Comparison of ENCODE assay signal across 10 mouse cellular contexts in the genomic region with DNA sequence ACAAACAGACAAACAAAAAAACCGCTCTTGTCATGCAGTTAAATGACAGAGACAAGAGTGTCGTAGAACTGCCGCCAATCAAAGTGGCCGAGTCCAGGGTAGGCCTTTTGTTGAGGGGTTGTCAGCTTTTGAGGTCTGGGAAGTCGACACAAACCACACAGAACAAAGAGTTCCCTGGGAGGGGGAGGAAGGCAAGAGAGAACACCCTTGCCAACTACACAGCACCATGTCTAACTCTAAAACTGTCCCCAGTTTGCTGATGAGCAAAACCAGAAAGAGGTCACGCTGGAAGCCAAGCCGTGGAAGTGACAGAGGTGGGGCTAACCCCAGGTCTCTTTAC.
A peak's percentile ranks its signal among the peaks of the same experiment; 100 is the strongest.
DNase-seq lines count a peak whose midpoint lies in the region; ATAC-seq lines count a peak whose summit lies in the region.
"Had no signal": no experiment of that assay in that cellular context is flagged by ENCODE, and none has a peak within 500 bp of the region (broad histone marks: within the 10 kb centered on the region; RNA-seq: fewer than 3 reads in every experiment).

No protein-coding gene starts in this region.

- peak; percentile 65 for ATAC-seq in hindbrain, embryonic 12.5 days (ENCODE audit: low FRiP score)
- ATAC-seq in midbrain, embryonic 12.5 days (ENCODE audit: low FRiP score, low read depth), result peak; percentile 69
- no peak for ATAC-seq in liver, embryonic 12.5 days
- ATAC-seq: activated CD4-positive, CD25-positive, alpha-beta regulatory T cell, adult 4 months; inflammation-experienced regulatory T-cells, adult 6 months had no signal

- no peak overlapping the region for H3K4me2 ChIP-seq in hindbrain, embryonic 12.5 days (replicated peaks)
- H3K4me2 ChIP-seq in midbrain, embryonic 12.5 days (replicated peaks), result no peak overlapping the region
- H3K4me2 ChIP-seq in liver, embryonic 12.5 days, result no peak overlapping the region

- peaks cover 29% of the 10 kb centered on the region for H3K4me1 ChIP-seq in embryonic facial prominence, embryonic 10.5 days
- peaks cover 13% of the 10 kb centered on the region for H3K4me1 ChIP-seq in hindbrain, embryonic 12.5 days
- H3K4me1 ChIP-seq in midbrain, embryonic 12.5 days, result peaks cover 14% of the 10 kb centered on the region
- H3K4me1 ChIP-seq in liver, embryonic 12.5 days, result no peaks in the 10 kb centered on the region

- no peaks in the 10 kb centered on the region for H3K9me3 ChIP-seq in embryonic facial prominence, embryonic 10.5 days
- H3K9me3 ChIP-seq in hindbrain, embryonic 12.5 days (replicated peaks), result no peaks in the 10 kb centered on the region
- H3K9me3 ChIP-seq in midbrain, embryonic 12.5 days, result no peaks in the 10 kb centered on the region
- H3K9me3 ChIP-seq in liver, embryonic 12.5 days (replicated peaks), result no peaks in the 10 kb centered on the region

- peak; percentile 74 for DNase-seq in Muller cell, postnatal 12 days (ENCODE audit: inconsistent ontology term)
- no peak for DNase-seq in embryonic facial prominence, embryonic 10.5 days (ENCODE audit: low spot score)
- DNase-seq in spleen, adult 18-20 months, result no peak
- DNase-seq in left cerebral cortex, adult 11 months (ENCODE audit: low spot score), result no peak
- no peak for DNase-seq in right cerebral cortex, adult 2 months (ENCODE audit: low spot score in 2 of 2)

- no peak overlapping the region for H3K4me3 ChIP-seq in embryonic facial prominence, embryonic 10.5 days
- no peak overlapping the region for H3K4me3 ChIP-seq in hindbrain, embryonic 12.5 days
- no peak overlapping the region for H3K4me3 ChIP-seq in midbrain, embryonic 12.5 days
- no peak overlapping the region for H3K4me3 ChIP-seq in liver, embryonic 12.5 days

- 0 out of 2 replicates have a peak, but pooled peaks cover 5% of the 10 kb centered on the region for H3K27me3 ChIP-seq in embryonic facial prominence, embryonic 10.5 days (replicated peaks; ENCODE audit: low read depth, poor library complexity, severe bottlenecking)
- H3K27me3 ChIP-seq in hindbrain, embryonic 12.5 days, result no peaks in the 10 kb centered on the region
- no peaks in the 10 kb centered on the region for H3K27me3 ChIP-seq in midbrain, embryonic 12.5 days
- no peaks in the 10 kb centered on the region for H3K27me3 ChIP-seq in liver, embryonic 12.5 days (replicated peaks)

- H3K36me3 ChIP-seq in embryonic facial prominence, embryonic 10.5 days (replicated peaks), result no peaks in the 10 kb centered on the region
- H3K36me3 ChIP-seq in hindbrain, embryonic 12.5 days, result no peaks in the 10 kb centered on the region
- no peaks in the 10 kb centered on the region for H3K36me3 ChIP-seq in midbrain, embryonic 12.5 days
- no peaks in the 10 kb centered on the region for H3K36me3 ChIP-seq in liver, embryonic 12.5 days

- peak overlapping the region; percentile 71 for H3K27ac ChIP-seq in embryonic facial prominence, embryonic 10.5 days (replicated peaks)
- peak overlapping the region; percentile 44; the same call in 1 of the 2 replicates for H3K27ac ChIP-seq in hindbrain, embryonic 12.5 days
- peak overlapping the region; percentile 42; the same call in 1 of the 2 replicates for H3K27ac ChIP-seq in midbrain, embryonic 12.5 days (replicated peaks)
- H3K27ac ChIP-seq in liver, embryonic 12.5 days, result no peak overlapping the region

- H3K9ac ChIP-seq in hindbrain, embryonic 12.5 days, result no peak overlapping the region
- no peak overlapping the region for H3K9ac ChIP-seq in midbrain, embryonic 12.5 days (replicated peaks)
- no peak overlapping the region for H3K9ac ChIP-seq in liver, embryonic 12.5 days

- WGBS in embryonic facial prominence, embryonic 10.5 days, result 37% methylated on average over 7 of the region's 7 CpGs
- WGBS in hindbrain, embryonic 12.5 days, result 18% methylated on average over 7 of the region's 7 CpGs
- 29% methylated on average over 7 of the region's 7 CpGs for WGBS in midbrain, embryonic 12.5 days
- WGBS in liver, embryonic 12.5 days (ENCODE audit: insufficient replicate concordance), result 34% methylated on average over 7 of the region's 7 CpGs
